Mouse (Mus musculus): ENCODE data around the gene Spg21.

The Spg21 gene

DNA sequence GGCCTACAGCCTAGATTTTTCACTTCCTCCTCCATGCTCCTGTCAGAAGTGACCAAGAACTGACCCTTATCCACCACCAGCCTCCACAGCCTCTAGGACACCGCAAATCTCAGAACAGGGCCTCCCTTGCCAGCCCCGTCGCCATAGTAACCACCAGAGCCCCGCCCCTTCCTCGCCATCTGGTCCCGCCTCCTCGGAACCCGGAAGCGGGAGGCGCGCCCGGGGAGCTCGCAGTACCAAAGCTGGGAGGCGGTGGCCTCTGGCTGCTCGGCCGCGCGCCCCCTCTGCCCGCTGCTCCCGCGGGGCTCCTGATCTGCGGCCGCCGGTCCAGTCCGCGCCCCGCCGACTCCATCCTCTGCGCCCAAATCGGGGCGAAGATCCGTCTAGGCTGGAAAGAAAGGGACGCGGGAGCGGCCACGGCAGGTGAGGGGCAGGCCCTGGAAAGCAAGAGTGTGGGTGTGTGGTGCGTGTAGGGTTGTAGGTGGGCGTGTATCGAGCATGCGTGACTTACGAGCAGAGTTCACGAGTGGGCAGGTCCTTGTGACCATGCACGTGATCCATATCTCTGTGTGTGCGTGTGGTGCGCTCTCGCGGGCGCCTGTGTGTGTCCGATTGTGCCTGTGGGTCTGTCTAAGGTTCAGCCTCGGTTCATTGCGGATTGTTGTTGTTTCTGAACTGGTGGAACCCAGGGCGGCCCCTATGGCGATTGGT, at the start of gene Spg21:
TSS of gene Spg21 (plus strand) at position 216 of the 711 bp plus-strand sequence.
- H3K36me3 ChIP-seq (ENCODE audit: control insufficient read depth, insufficient read depth, low read length, poor library complexity, severe bottlenecking) = peaks cover 3% of the 10 kb centered on the region; the same call in 1 of the 2 replicates
- no peaks in the 10 kb centered on the region for H3K27me3 ChIP-seq (ENCODE audit: control insufficient read depth, insufficient read depth, low read length, poor library complexity, severe bottlenecking)
- DNase-seq (ENCODE audit: low read depth, low spot score) = peak; percentile 95

- no peak for DNase-seq (ENCODE audit: low read depth, low spot score)
- no peaks in the 10 kb centered on the region for H3K27me3 ChIP-seq (ENCODE audit: control insufficient read depth, insufficient read depth, low read length, poor library complexity, severe bottlenecking)
These were observed 49.4 kb upstream of the Spg21 start for GRCm38 (mm10) chr9:65411326-65411725.

GRCm38 (mm10) chr9:65417738-65418137, 43.0 kb upstream of the Spg21 start:
- Histone ChIP-seq H3K36me3 (ENCODE audit: control insufficient read depth, insufficient read depth, low read length, poor library complexity, severe bottlenecking) (no peaks in the 10 kb centered on the region), H3K27me3 (ENCODE audit: control insufficient read depth, insufficient read depth, low read length, poor library complexity, severe bottlenecking) (no peaks in the 10 kb centered on the region)
- no peak for DNase-seq (ENCODE audit: low read depth, low spot score)

More at GRCm38 (mm10) chr9:65411326-65411725, 49.4 kb upstream of the Spg21 start:
- no peaks in the 10 kb centered on the region for H3K36me3 ChIP-seq (ENCODE audit: control insufficient read depth, insufficient read depth, low read length, poor library complexity, severe bottlenecking)

DNA sequence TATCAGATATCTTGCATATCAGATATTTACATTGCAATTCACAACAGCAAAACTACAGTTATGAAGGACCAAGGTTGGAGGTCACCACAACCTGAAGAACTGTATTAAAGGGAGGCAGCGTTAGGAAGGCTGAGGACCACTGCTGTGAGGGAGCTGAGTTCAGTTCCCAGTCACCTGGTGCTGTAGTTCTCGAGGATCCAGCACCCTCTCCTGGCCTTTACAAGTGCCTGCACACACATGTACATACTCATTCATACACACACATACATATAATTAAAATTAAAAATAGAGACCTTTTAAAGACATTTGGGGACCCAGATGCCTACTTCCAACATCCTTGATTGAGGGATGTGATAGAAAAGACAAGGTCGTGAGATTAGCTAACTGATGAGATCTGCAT, 41.1 kb upstream of the Spg21 start:
- H3K27me3 ChIP-seq (ENCODE audit: control insufficient read depth, insufficient read depth, low read length, poor library complexity, severe bottlenecking) = no peaks in the 10 kb centered on the region
- H3K36me3 ChIP-seq (ENCODE audit: control insufficient read depth, insufficient read depth, low read length, poor library complexity, severe bottlenecking) = no peaks in the 10 kb centered on the region
- DNase-seq (ENCODE audit: low read depth, low spot score) = no peak

DNA sequence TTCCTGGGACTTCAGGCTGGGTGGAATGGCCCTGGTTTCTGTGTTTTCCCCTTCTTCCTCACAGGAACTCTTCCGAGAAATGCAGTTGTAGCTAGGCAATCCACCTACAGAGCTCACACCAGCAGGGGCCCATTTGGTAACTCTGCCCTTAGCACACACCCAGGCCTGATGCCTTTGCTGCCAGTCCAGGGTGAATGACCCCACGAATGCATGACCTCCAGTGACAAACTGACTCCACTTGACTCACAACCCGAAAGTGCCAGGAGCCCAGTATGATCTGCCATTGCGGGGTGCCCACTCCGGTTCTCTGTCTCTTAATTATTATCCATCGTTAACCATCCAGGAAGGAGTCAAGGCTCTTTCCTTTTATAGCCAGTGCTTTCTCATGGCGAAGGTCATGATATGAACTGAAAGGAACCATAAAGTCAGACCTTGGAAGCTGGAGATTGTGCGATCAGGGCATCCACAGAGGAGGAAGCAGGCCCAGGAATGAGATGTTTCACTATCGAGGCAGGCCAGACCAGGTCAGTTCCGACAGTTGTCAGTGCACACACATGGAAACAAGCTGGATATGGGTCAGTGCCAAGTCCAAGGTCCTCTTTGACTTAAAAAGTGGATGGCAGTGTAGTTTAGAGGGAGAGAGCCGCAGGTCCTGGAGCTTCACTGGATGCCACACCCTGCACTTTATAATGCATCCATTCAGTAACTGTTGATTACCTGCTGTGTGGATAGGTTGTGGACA, 37.8 kb upstream of the Spg21 start, which contains the start of gene Slc51b:
TSS of gene Slc51b (minus strand) at position 196 of the 742 bp plus-strand sequence.
- no peak for DNase-seq (ENCODE audit: low read depth, low spot score)
- Histone ChIP-seq H3K27me3 (ENCODE audit: control insufficient read depth, insufficient read depth, low read length, poor library complexity, severe bottlenecking) (no peaks in the 10 kb centered on the region), H3K36me3 (ENCODE audit: control insufficient read depth, insufficient read depth, low read length, poor library complexity, severe bottlenecking) (no peaks in the 10 kb centered on the region)

GRCm38 (mm10) chr9:65424393-65424792, 36.4 kb upstream of the Spg21 start:
- Histone ChIP-seq H3K27me3 (ENCODE audit: control insufficient read depth, insufficient read depth, low read length, poor library complexity, severe bottlenecking) (no peaks in the 10 kb centered on the region), H3K36me3 (ENCODE audit: control insufficient read depth, insufficient read depth, low read length, poor library complexity, severe bottlenecking) (no peaks in the 10 kb centered on the region)
- DNase-seq (ENCODE audit: low read depth, low spot score) = peak; percentile 22

- DNase-seq (ENCODE audit: low read depth, low spot score) = no peak
- H3K27me3 ChIP-seq (ENCODE audit: control insufficient read depth, insufficient read depth, low read length, poor library complexity, severe bottlenecking) = no peaks in the 10 kb centered on the region
- no peaks in the 10 kb centered on the region for H3K36me3 ChIP-seq (ENCODE audit: control insufficient read depth, insufficient read depth, low read length, poor library complexity, severe bottlenecking)
These were observed 33.2 kb upstream of the Spg21 start for GRCm38 (mm10) chr9:65427511-65427910.

DNA sequence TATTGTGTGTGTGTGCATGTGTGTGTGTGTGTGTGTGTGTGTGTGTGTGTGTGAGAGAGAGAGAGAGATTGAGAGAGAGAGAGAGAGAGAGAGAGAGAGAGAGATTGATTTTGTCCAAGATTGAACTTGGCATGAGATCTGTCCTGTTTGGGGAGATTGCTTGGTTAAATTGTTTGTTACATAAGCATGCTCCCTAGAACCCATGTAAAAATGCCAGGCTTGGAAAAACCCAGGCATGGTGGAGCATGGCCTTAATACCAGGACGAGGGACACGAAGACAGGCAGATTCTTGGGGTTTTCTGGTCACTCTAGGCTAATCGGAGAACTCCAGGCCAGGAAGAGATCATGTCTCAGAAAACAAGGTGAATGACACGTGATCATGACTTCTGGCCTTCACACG, 32.7 kb upstream of the Spg21 start:
- DNase-seq (ENCODE audit: low read depth, low spot score) = no peak
- no peaks in the 10 kb centered on the region for H3K27me3 ChIP-seq (ENCODE audit: control insufficient read depth, insufficient read depth, low read length, poor library complexity, severe bottlenecking)
- H3K36me3 ChIP-seq (ENCODE audit: control insufficient read depth, insufficient read depth, low read length, poor library complexity, severe bottlenecking) = no peaks in the 10 kb centered on the region

DNA sequence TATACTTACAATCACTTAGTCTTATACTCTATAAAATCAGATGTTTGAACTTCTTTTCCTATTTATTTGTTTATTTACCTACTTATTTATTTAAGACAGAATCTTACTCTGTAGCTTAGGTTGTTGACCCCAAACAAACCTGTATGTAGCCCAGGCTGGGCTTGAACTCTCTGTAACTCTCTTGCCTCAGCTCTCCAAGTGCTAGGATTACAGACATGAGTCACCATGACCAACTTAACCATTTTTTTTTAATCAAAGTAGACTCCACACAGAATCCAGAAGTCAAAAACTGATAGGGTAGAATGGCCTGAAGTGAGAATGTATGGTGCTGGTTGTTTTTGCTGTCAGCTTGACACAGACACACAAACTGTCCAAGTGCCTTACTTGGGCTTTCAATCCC, 30.3 kb upstream of the Spg21 start:
- DNase-seq (ENCODE audit: low read depth, low spot score) = no peak
- H3K27me3 ChIP-seq (ENCODE audit: control insufficient read depth, insufficient read depth, low read length, poor library complexity, severe bottlenecking) = no peaks in the 10 kb centered on the region

GRCm38 (mm10) chr9:65430921-65431320, 29.8 kb upstream of the Spg21 start:
- DNase-seq (ENCODE audit: low read depth, low spot score) = no peak
- no peaks in the 10 kb centered on the region for H3K36me3 ChIP-seq (ENCODE audit: control insufficient read depth, insufficient read depth, low read length, poor library complexity, severe bottlenecking)
- no peaks in the 10 kb centered on the region for H3K27me3 ChIP-seq (ENCODE audit: control insufficient read depth, insufficient read depth, low read length, poor library complexity, severe bottlenecking)

More for the DNA sequence above, 30.3 kb upstream of the Spg21 start:
- H3K36me3 ChIP-seq (ENCODE audit: control insufficient read depth, insufficient read depth, low read length, poor library complexity, severe bottlenecking) = no peaks in the 10 kb centered on the region

GRCm38 (mm10) chr9:65432236-65432635, 28.5 kb upstream of the Spg21 start:
- peak; percentile 87 for DNase-seq (ENCODE audit: low read depth, low spot score)
- Histone ChIP-seq H3K27me3 (ENCODE audit: control insufficient read depth, insufficient read depth, low read length, poor library complexity, severe bottlenecking) (no peaks in the 10 kb centered on the region), H3K36me3 (ENCODE audit: control insufficient read depth, insufficient read depth, low read length, poor library complexity, severe bottlenecking) (no peaks in the 10 kb centered on the region)

DNA sequence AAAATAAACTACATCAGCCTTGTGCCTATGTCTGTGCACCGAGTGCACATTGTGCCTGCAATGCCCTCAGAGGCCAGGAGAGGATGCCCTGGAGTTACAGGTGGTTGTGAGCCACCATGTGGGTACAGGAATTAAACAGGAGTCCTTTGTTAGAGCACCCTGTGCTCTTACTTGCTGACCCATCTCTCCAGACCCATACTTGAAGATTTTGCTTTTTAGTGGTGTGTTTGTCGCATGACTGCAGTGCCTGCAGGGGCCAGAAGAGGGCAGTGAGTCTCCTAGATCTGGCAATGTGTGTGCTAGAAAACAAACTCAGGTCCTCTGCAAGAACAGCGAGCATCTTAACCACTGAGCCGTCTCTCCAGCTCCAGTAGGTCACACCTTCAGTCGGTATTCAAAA, 26.6 kb upstream of the Spg21 start:
- Histone ChIP-seq H3K36me3 (ENCODE audit: control insufficient read depth, insufficient read depth, low read length, poor library complexity, severe bottlenecking) (no peaks in the 10 kb centered on the region), H3K27me3 (ENCODE audit: control insufficient read depth, insufficient read depth, low read length, poor library complexity, severe bottlenecking) (no peaks in the 10 kb centered on the region)
- peak; percentile 64 for DNase-seq (ENCODE audit: low read depth, low spot score)

DNA sequence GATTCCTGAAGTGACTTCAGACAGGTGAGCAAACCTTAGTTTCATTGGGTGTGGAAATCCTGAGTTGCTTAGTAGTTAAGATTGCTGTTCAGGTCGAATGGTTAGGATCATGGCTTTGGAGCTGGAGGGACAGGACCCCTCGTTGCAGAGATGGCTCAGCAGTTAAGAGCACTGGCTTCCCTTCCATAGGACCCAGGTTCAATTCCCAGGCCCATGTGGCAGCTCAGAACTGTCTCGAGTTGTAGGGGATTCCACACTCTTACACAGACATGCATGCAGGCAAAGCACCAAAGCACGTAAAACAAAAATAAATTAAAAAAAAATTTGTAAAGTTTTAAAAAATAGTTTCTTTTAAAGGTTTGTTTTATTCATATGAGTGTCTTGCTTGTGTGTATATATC, 25.5 kb upstream of the Spg21 start:
- Histone ChIP-seq H3K36me3 (ENCODE audit: control insufficient read depth, insufficient read depth, low read length, poor library complexity, severe bottlenecking) (no peaks in the 10 kb centered on the region), H3K27me3 (ENCODE audit: control insufficient read depth, insufficient read depth, low read length, poor library complexity, severe bottlenecking) (no peaks in the 10 kb centered on the region)
- peak; percentile 9 for DNase-seq (ENCODE audit: low read depth, low spot score)

GRCm38 (mm10) chr9:65435671-65436301, 25.0 kb upstream of the Spg21 start, which contains the start of gene Mtfmt:
Gene Mtfmt, plus strand, starts transcription at chr9:65435782.
- peak; percentile 97 for DNase-seq (ENCODE audit: low read depth, low spot score)
- no peaks in the 10 kb centered on the region for H3K27me3 ChIP-seq (ENCODE audit: control insufficient read depth, insufficient read depth, low read length, poor library complexity, severe bottlenecking)
- H3K36me3 ChIP-seq (ENCODE audit: control insufficient read depth, insufficient read depth, low read length, poor library complexity, severe bottlenecking) = no peaks in the 10 kb centered on the region

- H3K36me3 ChIP-seq (ENCODE audit: control insufficient read depth, insufficient read depth, low read length, poor library complexity, severe bottlenecking) = peaks cover 8% of the 10 kb centered on the region; the same call in 1 of the 2 replicates
- H3K27me3 ChIP-seq (ENCODE audit: control insufficient read depth, insufficient read depth, low read length, poor library complexity, severe bottlenecking) = no peaks in the 10 kb centered on the region
- DNase-seq (ENCODE audit: low read depth, low spot score) = no peak
These were observed 16.1 kb upstream of the Spg21 start for GRCm38 (mm10) chr9:65444692-65445091.

Measured in splenic B cell, adult 2 months (primary cell).